ENCODE assay signal across 9 mouse cellular contexts in genomic region chr12:83764519-83764918, GRCm38 (mm10). TPM values are rescaled to one million over a fixed set of nuclear protein-coding genes. Genes with fewer than 3 reads are reported as not detected.
DNase-seq lines count a peak whose midpoint lies in the region; ATAC-seq lines count a peak whose summit lies in the region.
"Had no signal": no experiment of that assay in that cellular context is flagged by ENCODE, and none has a peak within 500 bp of the region (broad histone marks: within the 10 kb centered on the region; RNA-seq: fewer than 3 reads in every experiment).

No protein-coding gene starts in this region.

- no peak for ATAC-seq in heart, embryonic 14.5 days (ENCODE audit: insufficient number of reproducible peaks, insufficient read depth, low FRiP score, low read depth)
- ATAC-seq in lung, embryonic 16.5 days (ENCODE audit: low read depth): no peak
- no peak for ATAC-seq in limb, embryonic 13.5 days (ENCODE audit: low FRiP score, low read depth)
- peak; percentile 57; the same call in 1 of the 2 replicates for ATAC-seq in stomach, embryonic 16.5 days (ENCODE audit: insufficient read depth, low FRiP score)
- ATAC-seq: inflammation-experienced regulatory T-cells, adult 6 months had no signal

- no peak overlapping the region for H3K9ac ChIP-seq in heart, embryonic 14.5 days (ENCODE audit: low read length)
- no peak overlapping the region for H3K9ac ChIP-seq in lung, embryonic 16.5 days (ENCODE audit: low read length)
- no peak overlapping the region for H3K9ac ChIP-seq in limb, embryonic 13.5 days
- H3K9ac ChIP-seq in stomach, embryonic 16.5 days (ENCODE audit: low read length): no peak overlapping the region; the same call in 1 of the 2 replicates

- H3K4me2 ChIP-seq in heart, embryonic 14.5 days (ENCODE audit: low read length): peak overlapping the region; percentile 91
- H3K4me2 ChIP-seq in lung, embryonic 16.5 days (ENCODE audit: low read depth, low read length): peak overlapping the region; percentile 67
- peak overlapping the region; percentile 72 for H3K4me2 ChIP-seq in limb, embryonic 13.5 days (replicated peaks)
- peak overlapping the region; percentile 84 for H3K4me2 ChIP-seq in stomach, embryonic 16.5 days (ENCODE audit: low read depth, low read length)

- no peak overlapping the region for H3K4me3 ChIP-seq in heart, embryonic 14.5 days (ENCODE audit: control insufficient read depth in 1 of 2, insufficient read depth in 1 of 2, low read depth in 1 of 2, low read length in 2 of 2)
- no peak overlapping the region for H3K4me3 ChIP-seq in lung, embryonic 16.5 days (ENCODE audit: low read length)
- peak overlapping the region; percentile 38 for H3K4me3 ChIP-seq in limb, embryonic 13.5 days
- H3K4me3 ChIP-seq in stomach, embryonic 16.5 days (replicated peaks; ENCODE audit: low read length): peak overlapping the region; percentile 48

- WGBS in heart, embryonic 14.5 days: 71% methylated on average over 10 of the region's 10 CpGs
- 68% methylated on average over 10 of the region's 10 CpGs for WGBS in lung, embryonic 16.5 days
- WGBS in limb, embryonic 13.5 days: 69% methylated on average over 10 of the region's 10 CpGs
- WGBS in stomach, embryonic 16.5 days: 59% methylated on average over 10 of the region's 10 CpGs

- DNase-seq in heart, adult 18-20 months: no peak
- no peak for DNase-seq in lung, postnatal 36 days
- DNase-seq in frontal cortex, postnatal 25 days (ENCODE audit: low spot score in 2 of 2): no peak

- H3K36me3 ChIP-seq in heart, embryonic 14.5 days (ENCODE audit: control insufficient read depth, insufficient read depth, low read length): no peaks in the 10 kb centered on the region
- no peaks in the 10 kb centered on the region for H3K36me3 ChIP-seq in lung, embryonic 16.5 days (ENCODE audit: control insufficient read depth, insufficient read depth, low read length)
- H3K36me3 ChIP-seq in limb, embryonic 13.5 days: no peaks in the 10 kb centered on the region
- H3K36me3 ChIP-seq in stomach, embryonic 16.5 days (ENCODE audit: control insufficient read depth, insufficient read depth, low read length): no peaks in the 10 kb centered on the region

- peaks cover 10 to 15% of the 10 kb centered on the region in 2 experiments for H3K4me1 ChIP-seq in heart, embryonic 14.5 days (ENCODE audit: control insufficient read depth in 2 of 2, insufficient read depth in 2 of 2, low read length in 2 of 2)
- H3K4me1 ChIP-seq in lung, embryonic 16.5 days (replicated peaks; ENCODE audit: control insufficient read depth, insufficient read depth, low read length): peaks cover 22% of the 10 kb centered on the region
- peaks cover 58% of the 10 kb centered on the region for H3K4me1 ChIP-seq in limb, embryonic 13.5 days
- H3K4me1 ChIP-seq in stomach, embryonic 16.5 days (ENCODE audit: control insufficient read depth, insufficient read depth, low read length): peaks cover 32% of the 10 kb centered on the region

- no peaks in the 10 kb centered on the region for H3K9me3 ChIP-seq in heart, embryonic 14.5 days (ENCODE audit: control insufficient read depth, low read length)
- H3K9me3 ChIP-seq in lung, embryonic 16.5 days (ENCODE audit: control insufficient read depth, low read length): no peaks in the 10 kb centered on the region
- H3K9me3 ChIP-seq in limb, embryonic 13.5 days: no peaks in the 10 kb centered on the region
- H3K9me3 ChIP-seq in stomach, embryonic 16.5 days (replicated peaks; ENCODE audit: control insufficient read depth, low read length): no peaks in the 10 kb centered on the region

- H3K27me3 ChIP-seq in heart, embryonic 14.5 days (ENCODE audit: control insufficient read depth, insufficient read depth, low read length): 0 out of 2 replicates have a peak, but pooled peaks cover 9% of the 10 kb centered on the region
- H3K27me3 ChIP-seq in lung, embryonic 16.5 days (ENCODE audit: control insufficient read depth, insufficient read depth, low read depth, low read length): no peaks in the 10 kb centered on the region
- peaks cover 22% of the 10 kb centered on the region; the same call in 1 of the 2 replicates for H3K27me3 ChIP-seq in limb, embryonic 13.5 days
- no peaks in the 10 kb centered on the region for H3K27me3 ChIP-seq in stomach, embryonic 16.5 days (ENCODE audit: control insufficient read depth, insufficient read depth, low read length)

- H3K27ac ChIP-seq in heart, embryonic 14.5 days (replicated peaks in 1 of 2; ENCODE audit: control insufficient read depth in 1 of 2, insufficient read depth in 1 of 2, low read depth in 2 of 2, low read length in 2 of 2): no peak overlapping the region
- no peak overlapping the region for H3K27ac ChIP-seq in lung, embryonic 16.5 days (ENCODE audit: low read length)
- H3K27ac ChIP-seq in limb, embryonic 13.5 days: no peak overlapping the region
- peak overlapping the region; percentile 85 for H3K27ac ChIP-seq in stomach, embryonic 16.5 days (ENCODE audit: low read length)
- H3K27ac ChIP-seq: macrophage had no signal

RNA-seq across cellular contexts. Expression of gene Papln, which starts 1.1 kb away (rescaled TPM):
- polyA plus RNA-seq in heart, embryonic 14.5 days (2014; fragmentation: Nextera tagmentation; extraction: Ambion mirVana): 0.20 and 0.22 TPM in 2 replicates
- total RNA-seq in heart, adult 18-20 months (2021): 1 to 10 TPM; 5.3 to 5.7 TPM
- 1.0 and 1.3 TPM in 2 replicates for polyA plus RNA-seq in lung, embryonic 16.5 days (2015; fragmentation: Nextera tagmentation; extraction: Ambion mirVana)
- 0.86 and 1.3 TPM in 2 replicates for polyA plus RNA-seq in limb, embryonic 13.5 days (2015; fragmentation: Nextera tagmentation; extraction: Ambion mirVana)
- 4.3 and 4.9 TPM in 2 replicates for polyA plus RNA-seq in stomach, embryonic 16.5 days (2015; fragmentation: Nextera tagmentation; extraction: Ambion mirVana)
- polyA plus RNA-seq: inflammation-experienced regulatory T-cells, adult 6 months; macrophage had no signal

Comparison
In these comparisons a context has a peak if more than half of its experiments do, and no peak if none do; other contexts are left out.
1. H3K4me3 ChIP-seq: peak in limb, embryonic 13.5 days (single experiment) and stomach, embryonic 16.5 days (single experiment); none in heart, embryonic 14.5 days (0 of 2) and lung, embryonic 16.5 days (single experiment).
2. Peak in every context shown above with its lines, with median percentiles within 50 percentile points of each other: H3K4me2 ChIP-seq.